Mouse (Mus musculus): ENCODE data around the gene Crebbp. TPM values are rescaled to one million over a fixed set of nuclear protein-coding genes. Genes with fewer than 3 reads are reported as not detected.

The Crebbp gene
- polyA plus RNA-seq, 1 experiment, result 56.9 TPM

GRCm38 (mm10) chr16:4040206-4040605 lies 173.6 kb downstream of the Crebbp start:
- Histone ChIP-seq H3K4me3 (ENCODE audit: control insufficient read depth, insufficient read depth, low read length) (no peak overlapping the region), H3K27me3 (ENCODE audit: control insufficient read depth, insufficient read depth, low read length) (no peaks in the 10 kb centered on the region), H3K4me1 (replicated peaks; ENCODE audit: control insufficient read depth, insufficient read depth, low read length) (no peaks in the 10 kb centered on the region), H3K27ac (ENCODE audit: control insufficient read depth, insufficient read depth, low read length) (no peak overlapping the region), H3K36me3 (ENCODE audit: control insufficient read depth, insufficient read depth, low read length) (peaks cover 40% of the 10 kb centered on the region)
- WGBS, result 95% methylated on average over 5 of the region's 5 CpGs
- TF ChIP-seq POLR2A (IDR thresholded peaks at IDR 0.05; ENCODE audit: control insufficient read depth, extremely low read depth, insufficient read depth, low read length, poor library complexity) (no peak), CTCF (IDR thresholded peaks at IDR 0.05; ENCODE audit: borderline replicate concordance, control insufficient read depth, extremely low read depth, insufficient read depth, low read length, poor library complexity) (no peak)
- no peak for DNase-seq

GRCm38 (mm10) chr16:4037690-4038089 lies 176.1 kb downstream of the Crebbp start:
- Histone ChIP-seq H3K27me3 (ENCODE audit: control insufficient read depth, insufficient read depth, low read length) (no peaks in the 10 kb centered on the region), H3K36me3 (ENCODE audit: control insufficient read depth, insufficient read depth, low read length) (peaks cover 34% of the 10 kb centered on the region), H3K4me1 (replicated peaks; ENCODE audit: control insufficient read depth, insufficient read depth, low read length) (no peaks in the 10 kb centered on the region), H3K27ac (ENCODE audit: control insufficient read depth, insufficient read depth, low read length) (no peak overlapping the region), H3K4me3 (ENCODE audit: control insufficient read depth, insufficient read depth, low read length) (no peak overlapping the region)
- TF ChIP-seq POLR2A (IDR thresholded peaks at IDR 0.05; ENCODE audit: control insufficient read depth, extremely low read depth, insufficient read depth, low read length, poor library complexity), result no peak
- no peak for TF ChIP-seq CTCF (IDR thresholded peaks at IDR 0.05; ENCODE audit: borderline replicate concordance, control insufficient read depth, extremely low read depth, insufficient read depth, low read length, poor library complexity)
- WGBS, result 98% methylated on average over 7 of the region's 7 CpGs
- DNase-seq, result no peak

GRCm38 (mm10) chr16:4036807-4037206 lies 177.0 kb downstream of the Crebbp start, which contains the start of gene Dnase1:
Gene Dnase1, plus strand, starts transcription at chr16:4036942.
- Histone ChIP-seq H3K4me3 (ENCODE audit: control insufficient read depth, insufficient read depth, low read length) (no peak within 1 kb of the TSS), H3K36me3 (ENCODE audit: control insufficient read depth, insufficient read depth, low read length) (peaks cover 31% of the 10 kb centered on the region), H3K27ac (ENCODE audit: control insufficient read depth, insufficient read depth, low read length) (no peak within 1 kb of the TSS), H3K4me1 (replicated peaks; ENCODE audit: control insufficient read depth, insufficient read depth, low read length) (no peaks in the 10 kb centered on the region), H3K27me3 (ENCODE audit: control insufficient read depth, insufficient read depth, low read length) (no peaks in the 10 kb centered on the region)
- no peak for TF ChIP-seq CTCF (IDR thresholded peaks at IDR 0.05; ENCODE audit: borderline replicate concordance, control insufficient read depth, extremely low read depth, insufficient read depth, low read length, poor library complexity)
- no peak for TF ChIP-seq POLR2A (IDR thresholded peaks at IDR 0.05; ENCODE audit: control insufficient read depth, extremely low read depth, insufficient read depth, low read length, poor library complexity)
- no peak for DNase-seq
- 95% methylated on average over 5 of the region's 5 CpGs for WGBS

- no peak for DNase-seq
- WGBS, result 93% methylated on average over 2 of the region's 2 CpGs
- TF ChIP-seq POLR2A (IDR thresholded peaks at IDR 0.05; ENCODE audit: control insufficient read depth, extremely low read depth, insufficient read depth, low read length, poor library complexity) (no peak), CTCF (IDR thresholded peaks at IDR 0.05; ENCODE audit: borderline replicate concordance, control insufficient read depth, extremely low read depth, insufficient read depth, low read length, poor library complexity) (no peak)
Observed at GRCm38 (mm10) chr16:4035575-4035974, 178.2 kb downstream of the Crebbp start.

GRCm38 (mm10) chr16:4034476-4034875 lies 179.3 kb downstream of the Crebbp start:
- H3K27me3 ChIP-seq (ENCODE audit: control insufficient read depth, insufficient read depth, low read length), result no peaks in the 10 kb centered on the region
- TF ChIP-seq CTCF (IDR thresholded peaks at IDR 0.05; ENCODE audit: borderline replicate concordance, control insufficient read depth, extremely low read depth, insufficient read depth, low read length, poor library complexity) (no peak), POLR2A (IDR thresholded peaks at IDR 0.05; ENCODE audit: control insufficient read depth, extremely low read depth, insufficient read depth, low read length, poor library complexity) (no peak)
- 93% methylated on average over 3 of the region's 3 CpGs for WGBS
- H3K36me3 ChIP-seq (ENCODE audit: control insufficient read depth, insufficient read depth, low read length), result peaks cover 14% of the 10 kb centered on the region
- no peak overlapping the region for H3K4me3 ChIP-seq (ENCODE audit: control insufficient read depth, insufficient read depth, low read length)
- no peaks in the 10 kb centered on the region for H3K4me1 ChIP-seq (replicated peaks; ENCODE audit: control insufficient read depth, insufficient read depth, low read length)
- no peak overlapping the region for H3K27ac ChIP-seq (ENCODE audit: control insufficient read depth, insufficient read depth, low read length)
- no peak for DNase-seq

More at GRCm38 (mm10) chr16:4035575-4035974, 178.2 kb downstream of the Crebbp start:
- Histone ChIP-seq H3K4me3 (ENCODE audit: control insufficient read depth, insufficient read depth, low read length) (no peak overlapping the region), H3K27me3 (ENCODE audit: control insufficient read depth, insufficient read depth, low read length) (no peaks in the 10 kb centered on the region), H3K36me3 (ENCODE audit: control insufficient read depth, insufficient read depth, low read length) (peaks cover 23% of the 10 kb centered on the region), H3K4me1 (replicated peaks; ENCODE audit: control insufficient read depth, insufficient read depth, low read length) (no peaks in the 10 kb centered on the region), H3K27ac (ENCODE audit: control insufficient read depth, insufficient read depth, low read length) (no peak overlapping the region)

GRCm38 (mm10) chr16:4033971-4034370 lies 179.8 kb downstream of the Crebbp start:
- Histone ChIP-seq H3K27me3 (ENCODE audit: control insufficient read depth, insufficient read depth, low read length) (no peaks in the 10 kb centered on the region), H3K4me3 (ENCODE audit: control insufficient read depth, insufficient read depth, low read length) (no peak overlapping the region), H3K36me3 (ENCODE audit: control insufficient read depth, insufficient read depth, low read length) (peaks cover 9% of the 10 kb centered on the region), H3K4me1 (replicated peaks; ENCODE audit: control insufficient read depth, insufficient read depth, low read length) (no peaks in the 10 kb centered on the region), H3K27ac (ENCODE audit: control insufficient read depth, insufficient read depth, low read length) (no peak overlapping the region)
- TF ChIP-seq CTCF (IDR thresholded peaks at IDR 0.05; ENCODE audit: borderline replicate concordance, control insufficient read depth, extremely low read depth, insufficient read depth, low read length, poor library complexity) (no peak), POLR2A (IDR thresholded peaks at IDR 0.05; ENCODE audit: control insufficient read depth, extremely low read depth, insufficient read depth, low read length, poor library complexity) (no peak)
- 91% methylated on average over 5 of the region's 5 CpGs for WGBS
- no peak for DNase-seq

- no peaks in the 10 kb centered on the region for H3K36me3 ChIP-seq (ENCODE audit: control insufficient read depth, insufficient read depth, low read length)
- DNase-seq, result no peak
- no peaks in the 10 kb centered on the region for H3K27me3 ChIP-seq (ENCODE audit: control insufficient read depth, insufficient read depth, low read length)
- TF ChIP-seq POLR2A (IDR thresholded peaks at IDR 0.05; ENCODE audit: control insufficient read depth, extremely low read depth, insufficient read depth, low read length, poor library complexity) (no peak), CTCF (IDR thresholded peaks at IDR 0.05; ENCODE audit: borderline replicate concordance, control insufficient read depth, extremely low read depth, insufficient read depth, low read length, poor library complexity) (no peak)
- WGBS, result 90% methylated on average over 6 of the region's 6 CpGs
- H3K4me3 ChIP-seq (ENCODE audit: control insufficient read depth, insufficient read depth, low read length), result no peak overlapping the region
- no peaks in the 10 kb centered on the region for H3K4me1 ChIP-seq (replicated peaks; ENCODE audit: control insufficient read depth, insufficient read depth, low read length)
- no peak overlapping the region for H3K27ac ChIP-seq (ENCODE audit: control insufficient read depth, insufficient read depth, low read length)
Observed at GRCm38 (mm10) chr16:4032341-4032748, 181.5 kb downstream of the Crebbp start.

All from thymus, adult 2 months (tissue).